Mouse (Mus musculus) neural tube, embryonic 14.5 days (tissue): ENCODE data around the gene Proser2. TPM values are rescaled to one million over a fixed set of nuclear protein-coding genes. Genes with fewer than 3 reads are reported as not detected.
"Not testable (repeated sequence)": the region's sequence is repeated elsewhere in the genome, so short reads cannot be mapped to it uniquely, and the experiment has no call there.

Experiments
- ATAC-seq: fragments of 200-750 bp; cut with Nextera tagmentation; 2 replicates; pipeline ENCODE4 v1.8.0; 2017; ENCODE audit warnings: low read depth, mild to moderate bottlenecking, moderate TSS enrichment, moderate library complexity
- H3K27ac ChIP-seq: fragments of 300-500 bp; sonication (generic); 2 replicates; pipeline ENCODE4 v1.5.1; 2014; ENCODE audit warnings: low read depth, mild to moderate bottlenecking, control low read depth, low read length, moderate library complexity, mixed read lengths
- H3K27me3 ChIP-seq: fragments of 300-500 bp; sonication (generic); 2 replicates; pipeline ENCODE4 v1.6.1; 2014; ENCODE audit warnings: low read length; ENCODE audit not compliant: control insufficient read depth, insufficient read depth
- H3K36me3 ChIP-seq: fragments of 300-500 bp; sonication (generic); 2 replicates; pipeline ENCODE4 v1.6.1; 2014; ENCODE audit warnings: low read length, mixed read lengths; ENCODE audit not compliant: control insufficient read depth, insufficient read depth
- H3K4me1 ChIP-seq: fragments of 300-500 bp; sonication (generic); 2 replicates; pipeline ENCODE4 v1.6.1; 2014; ENCODE audit warnings: low read length; ENCODE audit not compliant: control insufficient read depth, insufficient read depth
- H3K4me2 ChIP-seq: fragments of 300-500 bp; sonication (generic); 2 replicates; pipeline ENCODE4 v1.6.1; 2014; ENCODE audit warnings: mild to moderate bottlenecking, low read depth, low read length, control low read depth
- H3K4me3 ChIP-seq: fragments of 300-500 bp; sonication (generic); 2 replicates; pipeline ENCODE4 v1.5.1; 2014; ENCODE audit warnings: low read depth, low read length, control low read depth, mixed read lengths
- H3K9ac ChIP-seq: fragments of 300-500 bp; sonication (generic); replicated peaks from 2 replicates; pipeline ENCODE4 v1.6.1; 2014; ENCODE audit warnings: low read depth, mild to moderate bottlenecking, control low read depth, low read length, mixed read lengths
- H3K9me3 ChIP-seq: fragments of 300-500 bp; sonication (generic); 2 replicates; pipeline ENCODE4 v1.6.1; 2016; ENCODE audit warnings: low read length; ENCODE audit not compliant: control insufficient read depth
- WGBS: fragments of 180-500 bp; shearing (Covaris S2); extraction: QIAGEN DNeasy Blood & Tissue Kit; methylation state at CpG from one replicate; pipeline ENCODE4 v1.1.7; 2014; 5-methylcytosine and 5-hydroxymethylcytosine counted together
- polyA plus RNA-seq: library from polyadenylated mRNA; unstranded; fragments of >200 nt; fragmentation: Nextera tagmentation; extraction: Ambion mirVana; gene quantifications from 2 replicates; pipeline ENCODE4 v1.2.1, GENCODE M21; 2014

Proser2 gene
- polyA plus RNA-seq, 1 experiment from 2014 or later, result 10.9 TPM

DNA sequence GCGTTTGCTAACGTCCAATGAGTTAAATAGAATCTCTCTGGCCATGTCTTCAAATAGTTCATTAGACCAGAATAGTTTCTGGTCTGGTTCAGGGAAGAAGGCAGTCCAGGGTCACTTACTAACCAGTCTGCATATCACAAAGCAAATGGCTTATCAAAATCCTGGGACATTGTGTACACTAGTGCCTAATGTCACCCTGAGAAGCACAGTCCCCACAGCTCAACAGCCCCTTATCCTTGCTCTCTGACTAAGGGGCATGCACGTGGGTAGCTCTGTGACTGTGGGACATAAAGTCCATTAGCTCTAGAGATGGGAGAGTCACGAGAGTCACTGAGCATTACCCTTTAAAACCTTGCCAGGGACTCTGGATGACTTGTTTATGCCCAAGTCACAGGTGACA lies 17.4 kb downstream of the Proser2 start:
- Histone ChIP-seq H3K27me3 (no peaks in the 10 kb centered on the region), H3K4me1 (no peaks in the 10 kb centered on the region), H3K4me3 (no peak overlapping the region), H3K9ac (no peak overlapping the region), H3K9me3 (no peaks in the 10 kb centered on the region), H3K27ac (no peak overlapping the region), H3K4me2 (no peak overlapping the region), H3K36me3 (no peaks in the 10 kb centered on the region)
- WGBS, result 78% methylated on average over 4 of the region's 4 CpGs
- no peak for ATAC-seq

DNA sequence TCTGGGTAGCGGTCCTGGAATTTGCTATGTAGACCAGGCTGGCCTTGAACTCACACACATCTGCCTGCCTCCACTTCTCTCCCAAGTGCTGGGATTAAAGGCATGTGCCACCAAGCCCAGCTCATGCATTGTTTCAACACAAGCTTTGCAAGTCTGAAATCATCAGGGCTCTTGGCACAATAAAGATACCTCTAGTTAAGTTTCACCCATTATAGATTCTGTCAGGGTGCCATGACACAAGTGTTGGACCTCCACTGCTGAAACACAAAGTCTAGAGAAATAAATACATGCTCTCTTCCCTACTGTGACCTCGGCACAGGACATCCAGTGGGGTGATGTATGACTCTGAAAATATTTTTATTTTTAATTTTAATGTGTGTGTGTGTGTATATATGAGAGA lies 24.6 kb downstream of the Proser2 start:
- H3K4me1 ChIP-seq, result no peaks in the 10 kb centered on the region
- no peak overlapping the region for H3K4me3 ChIP-seq
- H3K4me2 ChIP-seq, result no peak overlapping the region
- no peaks in the 10 kb centered on the region for H3K9me3 ChIP-seq
- WGBS, result 90% methylated on average over 2 of the region's 2 CpGs
- H3K27ac ChIP-seq, result no peak overlapping the region
- H3K36me3 ChIP-seq, result no peaks in the 10 kb centered on the region
- no peaks in the 10 kb centered on the region for H3K27me3 ChIP-seq
- no peak overlapping the region for H3K9ac ChIP-seq
- ATAC-seq, result no peak

DNA sequence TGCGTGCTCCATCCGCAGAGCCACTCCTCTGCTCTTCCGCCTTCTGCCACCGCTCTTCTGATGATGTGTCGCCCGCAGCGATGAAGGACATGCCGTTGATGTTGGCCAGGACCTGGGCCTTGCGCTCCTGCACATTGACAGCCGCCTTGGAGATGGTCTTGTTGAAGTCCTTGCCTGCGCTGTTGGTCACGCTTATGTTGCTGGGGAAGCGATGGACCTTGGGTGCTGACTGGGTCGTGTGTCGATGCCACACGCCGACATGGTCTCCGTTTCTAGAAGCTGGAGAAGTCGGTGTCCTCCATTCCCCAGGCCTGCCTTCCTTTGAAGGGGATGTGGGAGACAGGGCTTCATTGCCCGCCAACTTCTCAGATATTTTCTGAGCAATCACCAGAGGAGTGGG lies 29.3 kb downstream of the Proser2 start:
- no peak; the same call in 1 of the 2 replicates for ATAC-seq

DNA sequence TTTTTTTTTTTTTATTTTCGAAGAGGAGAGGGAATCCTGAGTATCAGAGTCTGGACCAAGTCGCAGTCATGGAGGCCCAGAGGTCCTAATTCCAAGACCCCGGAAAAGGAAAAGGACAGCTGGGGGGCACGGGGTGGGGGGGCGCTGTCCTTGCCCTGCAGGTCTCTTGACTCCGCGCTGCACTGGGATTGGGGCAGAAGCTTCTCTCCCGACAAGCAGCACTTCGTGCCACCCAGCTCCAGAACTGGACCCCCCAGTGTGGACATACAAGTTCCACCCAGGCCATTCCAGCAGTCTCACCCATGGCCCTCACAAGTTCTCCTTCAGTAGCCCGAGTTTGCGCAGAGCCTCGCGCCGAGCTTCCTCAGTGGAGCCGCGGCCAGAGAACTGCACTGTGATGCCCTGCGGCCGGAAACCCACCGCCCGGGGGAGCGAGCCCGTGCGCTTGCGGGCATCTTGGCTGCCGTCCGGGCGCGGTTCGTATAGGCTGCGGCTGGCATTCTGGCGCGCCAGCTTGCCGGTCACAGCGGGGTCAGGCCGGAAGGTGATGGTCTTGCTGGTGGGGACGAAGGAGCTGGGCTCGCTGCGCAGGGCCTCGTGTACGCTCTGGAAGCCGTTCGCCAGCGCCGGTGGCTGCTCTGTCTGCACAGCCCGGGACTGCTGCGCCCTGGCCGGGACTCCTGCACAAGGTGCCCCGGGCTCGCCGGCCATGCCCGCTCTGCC lies 29.8 kb downstream of the Proser2 start:
- H3K4me2 ChIP-seq, result peak overlapping the region; percentile 91
- H3K4me1 ChIP-seq, result no peaks in the 10 kb centered on the region
- 8% methylated on average over 51 of the region's 51 CpGs for WGBS
- no peaks in the 10 kb centered on the region for H3K9me3 ChIP-seq
- H3K27ac ChIP-seq, result no peak overlapping the region
- H3K27me3 ChIP-seq, result no peaks in the 10 kb centered on the region
- ATAC-seq, result peak; percentile 89
- H3K36me3 ChIP-seq, result no peaks in the 10 kb centered on the region
- peak overlapping the region; percentile 43 for H3K4me3 ChIP-seq
- peak overlapping the region; percentile 48 for H3K9ac ChIP-seq

More for the DNA sequence above, 29.3 kb downstream of the Proser2 start:
- Histone ChIP-seq H3K4me3 (peak overlapping the region; percentile 43), H3K36me3 (no peaks in the 10 kb centered on the region), H3K27ac (no peak overlapping the region), H3K4me1 (no peaks in the 10 kb centered on the region), H3K9ac (peak overlapping the region; percentile 48), H3K4me2 (peak overlapping the region; percentile 91), H3K27me3 (no peaks in the 10 kb centered on the region), H3K9me3 (no peaks in the 10 kb centered on the region)
- 38% methylated on average over 20 of the region's 20 CpGs for WGBS

DNA sequence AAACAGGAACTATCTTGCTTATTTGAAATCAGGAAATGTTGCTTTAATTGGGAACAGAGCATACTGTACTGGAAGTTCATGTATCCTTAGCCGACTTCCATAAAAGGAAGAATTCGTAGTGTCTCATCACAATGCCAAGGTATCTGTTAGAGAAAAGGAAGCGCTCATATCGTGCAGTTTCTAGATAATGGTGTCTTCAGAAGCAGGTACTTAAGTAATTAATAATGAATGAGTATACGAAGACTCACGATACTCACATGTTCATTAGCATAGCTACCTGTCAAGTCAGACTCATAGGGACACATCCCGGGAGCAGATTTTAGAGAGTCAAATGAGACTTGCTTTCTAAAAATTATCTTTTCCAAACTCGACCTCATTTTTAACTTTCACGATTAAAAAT lies 30.6 kb downstream of the Proser2 start:
- no peak for ATAC-seq
- Histone ChIP-seq H3K9me3 (no peaks in the 10 kb centered on the region), H3K4me3 (no peak overlapping the region), H3K4me2 (no peak overlapping the region), H3K27ac (no peak overlapping the region), H3K36me3 (no peaks in the 10 kb centered on the region), H3K4me1 (no peaks in the 10 kb centered on the region), H3K27me3 (no peaks in the 10 kb centered on the region), H3K9ac (no peak overlapping the region)
- WGBS, result 80% methylated on average over 9 of the region's 9 CpGs

DNA sequence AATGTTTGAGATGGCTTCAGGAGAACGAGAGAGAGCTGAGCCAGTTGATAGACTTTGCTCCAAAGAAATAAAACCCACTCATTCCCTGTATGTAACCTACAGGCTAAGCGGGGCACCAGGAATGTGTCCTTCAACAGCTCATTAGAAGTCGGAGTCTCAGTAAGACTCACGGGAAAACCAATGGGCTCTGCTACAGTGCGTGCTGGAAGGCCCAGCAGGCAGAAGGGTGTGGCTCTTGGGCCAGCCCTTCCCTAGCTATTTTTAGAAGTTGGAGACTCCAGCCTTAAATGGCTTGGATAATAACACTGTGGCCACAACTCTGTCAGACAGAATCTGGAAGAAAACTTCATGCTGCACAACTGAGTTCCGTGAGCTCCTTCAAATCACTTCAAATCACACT lies 31.1 kb downstream of the Proser2 start:
- no peaks in the 10 kb centered on the region for H3K9me3 ChIP-seq

DNA sequence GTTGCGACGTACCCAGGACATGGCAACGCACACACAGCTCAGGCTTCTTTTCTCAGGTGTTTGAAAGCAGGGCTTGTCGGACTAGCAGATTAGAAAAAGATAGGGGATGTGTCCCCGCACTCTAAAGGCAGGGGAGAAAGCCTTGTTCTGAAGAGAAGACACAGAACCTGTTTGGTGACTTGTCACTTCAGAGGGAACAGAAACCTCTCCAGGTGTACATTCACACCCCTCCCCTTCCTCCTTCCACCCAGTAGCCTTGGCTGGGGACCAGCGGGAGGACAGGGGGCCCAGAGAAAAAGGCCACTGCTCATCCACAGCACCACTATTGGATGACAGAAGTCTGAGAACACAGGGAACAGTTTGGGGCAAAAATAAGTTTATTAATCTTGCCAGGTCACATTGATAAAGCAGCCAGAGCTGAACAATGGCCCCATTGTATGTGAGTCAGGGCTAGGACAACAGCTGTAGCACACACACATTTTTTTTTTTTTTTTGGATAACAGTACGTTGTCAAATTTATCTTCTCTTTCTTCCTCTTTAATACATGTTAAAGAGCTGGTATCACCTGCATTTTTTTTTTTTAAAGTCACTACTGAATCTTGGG lies 32.8 kb downstream of the Proser2 start:
- WGBS, result 81% methylated on average over 7 of the region's 7 CpGs
- Histone ChIP-seq H3K27ac (no peak overlapping the region), H3K4me2 (no peak overlapping the region), H3K27me3 (no peaks in the 10 kb centered on the region), H3K4me1 (no peaks in the 10 kb centered on the region), H3K36me3 (no peaks in the 10 kb centered on the region), H3K9me3 (no peaks in the 10 kb centered on the region), H3K4me3 (no peak overlapping the region), H3K9ac (no peak overlapping the region)
- ATAC-seq, result no peak

More for the DNA sequence above, 31.1 kb downstream of the Proser2 start:
- no peak overlapping the region for H3K27ac ChIP-seq
- no peak overlapping the region for H3K9ac ChIP-seq
- H3K4me1 ChIP-seq, result no peaks in the 10 kb centered on the region
- no peak overlapping the region for H3K4me2 ChIP-seq
- H3K27me3 ChIP-seq, result no peaks in the 10 kb centered on the region
- no peaks in the 10 kb centered on the region for H3K36me3 ChIP-seq
- ATAC-seq, result no peak
- no peak overlapping the region for H3K4me3 ChIP-seq
- 43% methylated on average over 6 of the region's 6 CpGs for WGBS

DNA sequence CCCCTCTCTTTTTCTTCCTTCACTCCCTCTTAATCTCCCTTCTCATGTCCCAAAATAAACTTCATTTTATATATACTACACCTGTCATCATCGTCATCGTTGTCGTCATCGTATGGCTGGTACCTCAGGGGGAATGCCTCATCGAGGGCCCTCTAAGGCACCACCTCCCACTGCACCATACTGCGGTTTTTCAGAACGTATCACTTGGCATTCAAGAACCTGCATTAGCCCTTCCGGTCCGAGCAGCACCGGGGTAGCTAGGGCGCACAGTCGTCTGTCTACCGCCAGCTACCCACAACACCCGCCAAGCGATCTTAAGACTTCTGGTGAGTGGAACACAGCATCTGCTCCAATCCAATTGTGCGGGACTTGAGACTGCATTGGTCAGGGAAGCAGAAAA lies 40.1 kb downstream of the Proser2 start:
- 86% methylated on average over 16 of the region's 16 CpGs for WGBS
- ATAC-seq, result not testable (repeated sequence)

DNA sequence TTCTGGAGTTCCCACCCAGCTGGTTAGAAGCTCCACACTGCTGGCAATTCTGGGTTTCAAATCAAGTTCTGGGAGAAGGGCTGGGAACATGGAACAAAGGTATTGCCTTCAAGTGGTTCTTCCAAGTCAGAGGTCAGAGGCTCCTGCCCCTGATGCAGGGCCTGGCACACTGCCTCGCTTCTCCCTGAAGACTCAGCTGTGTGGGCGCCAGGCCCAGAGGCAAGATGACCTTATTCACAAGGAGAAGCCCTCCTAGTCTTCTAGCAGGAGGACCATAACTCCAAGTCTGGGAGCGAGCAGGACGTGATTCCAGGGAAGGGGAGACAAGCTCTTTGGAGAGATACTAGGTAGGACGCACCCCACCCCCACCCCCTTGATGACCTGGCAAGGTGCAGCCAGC lies 42.9 kb downstream of the Proser2 start:
- 95% methylated on average over 5 of the region's 5 CpGs for WGBS
- ATAC-seq, result no peak
- Histone ChIP-seq H3K27me3 (no peaks in the 10 kb centered on the region), H3K4me3 (no peak overlapping the region), H3K9me3 (no peaks in the 10 kb centered on the region), H3K9ac (no peak overlapping the region), H3K4me2 (no peak overlapping the region), H3K36me3 (no peaks in the 10 kb centered on the region), H3K4me1 (no peaks in the 10 kb centered on the region), H3K27ac (no peak overlapping the region)

More for the DNA sequence above, 40.1 kb downstream of the Proser2 start:
- not testable (repeated sequence) for H3K4me1 ChIP-seq, H3K9me3 ChIP-seq, H3K4me2 ChIP-seq, H3K27me3 ChIP-seq, H3K36me3 ChIP-seq, H3K27ac ChIP-seq, H3K4me3 ChIP-seq, H3K9ac ChIP-seq
